9 mouse cellular contexts compared by ENCODE assay signal in the genomic region with DNA sequence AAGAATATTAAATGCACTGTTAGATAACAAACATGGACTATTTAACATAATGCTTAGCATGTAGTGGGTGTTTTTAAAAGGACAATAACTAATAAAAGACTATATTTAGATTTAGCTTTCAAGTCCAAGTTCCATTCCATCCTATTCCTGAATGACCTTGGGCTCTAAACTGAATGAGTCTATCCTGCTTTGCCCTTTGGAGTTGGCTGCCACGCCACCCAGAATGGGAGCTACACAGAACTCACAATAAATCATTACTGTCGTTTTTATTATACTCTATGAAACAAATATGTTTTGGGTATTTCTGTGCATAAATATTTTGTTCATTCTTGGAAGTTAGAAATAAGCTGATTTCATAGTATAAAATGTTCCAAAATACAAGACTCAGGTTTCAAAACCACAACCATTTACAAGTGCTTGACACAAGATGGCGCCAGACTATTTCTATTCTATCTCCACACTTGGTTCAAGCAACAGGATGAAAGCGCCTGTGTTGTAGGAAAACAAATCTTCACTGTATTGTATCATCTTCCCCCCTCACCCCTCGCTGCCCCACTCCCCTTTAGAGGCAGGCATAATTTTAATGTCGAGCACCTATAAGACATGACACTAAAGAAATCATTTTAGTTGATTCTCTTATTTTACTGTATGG.
DNase-seq lines count a peak whose midpoint lies in the region; ATAC-seq and TF ChIP-seq lines count a peak whose summit lies in the region.
"Had no signal": no experiment of that assay in that cellular context is flagged by ENCODE, and none has a peak within 500 bp of the region (broad histone marks: within the 10 kb centered on the region; RNA-seq: fewer than 3 reads in every experiment).

No protein-coding gene starts in this region.

- no peak for TF ChIP-seq EP300 in lung, postnatal 0 days (IDR thresholded peaks at IDR 0.05)

- no peaks in the 10 kb centered on the region for H3K36me3 ChIP-seq in lung, postnatal 0 days (ENCODE audit: insufficient read depth, low read length)
- H3K36me3 ChIP-seq in hindbrain, postnatal 0 days (ENCODE audit: insufficient read depth, low read length), result no peaks in the 10 kb centered on the region
- H3K36me3 ChIP-seq: heart, embryonic 13.5 days had no signal

- ATAC-seq in lung, postnatal 0 days, result no peak
- peak; percentile 74; the same call in 1 of the 2 replicates for ATAC-seq in hindbrain, postnatal 0 days

- H3K27ac ChIP-seq in lung, postnatal 0 days (ENCODE audit: low read length), result no peak overlapping the region
- H3K27ac ChIP-seq in hindbrain, postnatal 0 days, result no peak overlapping the region
- H3K27ac ChIP-seq: heart, embryonic 13.5 days had no signal

- no peak overlapping the region for H3K4me2 ChIP-seq in lung, postnatal 0 days (replicated peaks; ENCODE audit: low read depth, low read length)
- H3K4me2 ChIP-seq in hindbrain, postnatal 0 days (ENCODE audit: low read depth, low read length), result no peak overlapping the region
- H3K4me2 ChIP-seq: heart, embryonic 13.5 days had no signal

- TF ChIP-seq CTCF in lung, postnatal 0 days (IDR thresholded peaks at IDR 0.05), result peak; percentile 68
- TF ChIP-seq CTCF in lung, adult 2 months (IDR thresholded peaks at IDR 0.05; ENCODE audit: insufficient read depth, low read length), result no peak
- TF ChIP-seq CTCF in hindbrain, postnatal 0 days (IDR thresholded peaks at IDR 0.05; ENCODE audit: low read depth), result peak; percentile 78

- no peak overlapping the region for H3K4me3 ChIP-seq in lung, postnatal 0 days (ENCODE audit: low read depth, low read length)
- no peak overlapping the region for H3K4me3 ChIP-seq in lung, adult 2 months (replicated peaks; ENCODE audit: extremely low read depth, low read depth, low read length)
- H3K4me3 ChIP-seq in hindbrain, postnatal 0 days (ENCODE audit: low read length), result no peak overlapping the region
- H3K4me3 ChIP-seq: heart, embryonic 13.5 days had no signal

- no peaks in the 10 kb centered on the region for H3K4me1 ChIP-seq in lung, postnatal 0 days (ENCODE audit: insufficient read depth, low read depth, low read length)
- no peaks in the 10 kb centered on the region for H3K4me1 ChIP-seq in lung, adult 2 months (ENCODE audit: control insufficient read depth, insufficient read depth, low read length)
- H3K4me1 ChIP-seq in hindbrain, postnatal 0 days (ENCODE audit: insufficient read depth, low read length), result no peaks in the 10 kb centered on the region
- H3K4me1 ChIP-seq: heart, embryonic 13.5 days had no signal

- WGBS in lung, postnatal 0 days, result 20% methylated on average over 6 of the region's 6 CpGs
- 16% methylated on average over 6 of the region's 6 CpGs for WGBS in lung, adult 2 months
- 22% methylated on average over 6 of the region's 6 CpGs for WGBS in hindbrain, postnatal 0 days

- peak; percentile 24 for DNase-seq in adrenal gland, postnatal 14 days
- DNase-seq in adrenal gland, postnatal 4 days (ENCODE audit: low spot score in 2 of 2), result no peak
- peak; percentile 63 for DNase-seq in lung, postnatal 0 days (ENCODE audit: low spot score)
- no peak for DNase-seq in lung, adult 2 months
- DNase-seq in embryo, embryonic 10 days (ENCODE audit: low spot score), result peak; percentile 75
- DNase-seq in hindbrain, postnatal 0 days (ENCODE audit: low spot score), result peak; percentile 86
- DNase-seq in lung, postnatal 25 days (ENCODE audit: low spot score), result peak; percentile 24
- DNase-seq in right cerebral cortex, postnatal 4 days, result peak; percentile 36

- no peak overlapping the region for H3K9ac ChIP-seq in lung, postnatal 0 days (replicated peaks; ENCODE audit: low read depth)
- no peak overlapping the region for H3K9ac ChIP-seq in hindbrain, postnatal 0 days (replicated peaks; ENCODE audit: low read length)
- H3K9ac ChIP-seq: heart, embryonic 13.5 days had no signal

- H3K27me3 ChIP-seq in lung, postnatal 0 days (replicated peaks; ENCODE audit: insufficient read depth, low read length), result no peaks in the 10 kb centered on the region
- no peaks in the 10 kb centered on the region for H3K27me3 ChIP-seq in hindbrain, postnatal 0 days (ENCODE audit: insufficient read depth, low read length)
- H3K27me3 ChIP-seq: heart, embryonic 13.5 days had no signal

- TF ChIP-seq POLR2A in lung, adult 2 months (IDR thresholded peaks at IDR 0.05; ENCODE audit: borderline replicate concordance, extremely low read depth, low read depth, low read length), result no peak

- no peaks in the 10 kb centered on the region for H3K9me3 ChIP-seq in lung, postnatal 0 days (ENCODE audit: low read length)
- no peaks in the 10 kb centered on the region for H3K9me3 ChIP-seq in hindbrain, postnatal 0 days (ENCODE audit: low read length)
- H3K9me3 ChIP-seq: heart, embryonic 13.5 days had no signal

Comparison
In these comparisons a context has a peak if more than half of its experiments do, and no peak if none do; other contexts are left out.
1. DNase-seq: peak in adrenal gland, postnatal 14 days (single experiment), lung, postnatal 0 days (single experiment), embryo, embryonic 10 days (single experiment), hindbrain, postnatal 0 days (single experiment), lung, postnatal 25 days (single experiment) and right cerebral cortex, postnatal 4 days (single experiment); none in adrenal gland, postnatal 4 days (0 of 2) and lung, adult 2 months (single experiment).